Mouse (Mus musculus) brain, embryonic 14.5 days (tissue): ENCODE measurements around the gene Plekhg5. TPM values are rescaled to one million over a fixed set of nuclear protein-coding genes. Genes with fewer than 3 reads are reported as not detected.

Experiments
- DNase-seq: peaks from one replicate; pipeline ENCODE4 v3.0.0-alpha.2; 2011; ENCODE audit warnings: low read depth
- CTCF ChIP-seq: fragments of 200-500 bp; IDR thresholded peaks from 2 replicates; pipeline ENCODE4 v1.5.1; 2012; ENCODE audit warnings: inconsistent platforms, mild to moderate bottlenecking, moderate library complexity, borderline replicate concordance; ENCODE audit not compliant: insufficient read depth, insufficient read length; ENCODE audit errors: extremely low read depth
- POLR2A ChIP-seq: fragments of 200-500 bp; IDR thresholded peaks from 2 replicates; pipeline ENCODE4 v1.6.1; 2012; ENCODE audit warnings: mild to moderate bottlenecking, inconsistent platforms, borderline replicate concordance; ENCODE audit not compliant: poor library complexity, insufficient read depth, insufficient read length, severe bottlenecking; ENCODE audit errors: extremely low read depth
- polyA plus RNA-seq: library from polyadenylated mRNA; depleted of rRNA; stranded (reverse); fragments of >200 nt; gene quantifications from 2 replicates; pipeline ENCODE4 v1.2.3, GENCODE M21; 2012

The Plekhg5 gene
- polyA plus RNA-seq, 1 experiment, result 18.6 TPM

- no peak for DNase-seq
Measured at GRCm38 (mm10) chr4:152041924-152042641, 30.2 kb upstream of the Plekhg5 start.

GRCm38 (mm10) chr4:152043171-152043570 is 29.1 kb upstream of the Plekhg5 start:
- DNase-seq, result no peak
- TF ChIP-seq POLR2A (no peak), CTCF (no peak)

More at GRCm38 (mm10) chr4:152041924-152042641, 30.2 kb upstream of the Plekhg5 start:
- TF ChIP-seq POLR2A, result no peak
- TF ChIP-seq CTCF, result no peak

- no peak for TF ChIP-seq POLR2A
- no peak for TF ChIP-seq CTCF
- no peak for DNase-seq
Measured at GRCm38 (mm10) chr4:152044609-152045008, 27.7 kb upstream of the Plekhg5 start.

GRCm38 (mm10) chr4:152062390-152063110 is 9.7 kb upstream of the Plekhg5 start:
- TF ChIP-seq CTCF (no peak), POLR2A (no peak)
- no peak for DNase-seq

GRCm38 (mm10) chr4:152067280-152067679 is 5.0 kb upstream of the Plekhg5 start:
- DNase-seq, result no peak
- no peak for TF ChIP-seq CTCF
- no peak for TF ChIP-seq POLR2A

GRCm38 (mm10) chr4:152068166-152068724 is 4.1 kb upstream of the Plekhg5 start:
- TF ChIP-seq POLR2A, result no peak
- TF ChIP-seq CTCF, result no peak
- no peak for DNase-seq

- DNase-seq, result no peak
- no peak for TF ChIP-seq CTCF
- no peak for TF ChIP-seq POLR2A
Measured at GRCm38 (mm10) chr4:152069245-152069644, 3.1 kb upstream of the Plekhg5 start.

- no peak for TF ChIP-seq POLR2A
- TF ChIP-seq CTCF, result no peak
- no peak for DNase-seq
Measured at GRCm38 (mm10) chr4:152070494-152071396, 1.6 kb upstream of the Plekhg5 start.

- DNase-seq, result peak; percentile 23
- no peak for TF ChIP-seq CTCF
- TF ChIP-seq POLR2A, result no peak
Measured at GRCm38 (mm10) chr4:152072655-152073054, 357 bp downstream of the Plekhg5 start.

- DNase-seq, result peak; percentile 23
- TF ChIP-seq CTCF (no peak), POLR2A (no peak)
Measured at GRCm38 (mm10) chr4:152073715-152074114, 1.4 kb downstream of the Plekhg5 start.
